8 mouse cellular contexts compared by ENCODE assay signal in the genomic region with DNA sequence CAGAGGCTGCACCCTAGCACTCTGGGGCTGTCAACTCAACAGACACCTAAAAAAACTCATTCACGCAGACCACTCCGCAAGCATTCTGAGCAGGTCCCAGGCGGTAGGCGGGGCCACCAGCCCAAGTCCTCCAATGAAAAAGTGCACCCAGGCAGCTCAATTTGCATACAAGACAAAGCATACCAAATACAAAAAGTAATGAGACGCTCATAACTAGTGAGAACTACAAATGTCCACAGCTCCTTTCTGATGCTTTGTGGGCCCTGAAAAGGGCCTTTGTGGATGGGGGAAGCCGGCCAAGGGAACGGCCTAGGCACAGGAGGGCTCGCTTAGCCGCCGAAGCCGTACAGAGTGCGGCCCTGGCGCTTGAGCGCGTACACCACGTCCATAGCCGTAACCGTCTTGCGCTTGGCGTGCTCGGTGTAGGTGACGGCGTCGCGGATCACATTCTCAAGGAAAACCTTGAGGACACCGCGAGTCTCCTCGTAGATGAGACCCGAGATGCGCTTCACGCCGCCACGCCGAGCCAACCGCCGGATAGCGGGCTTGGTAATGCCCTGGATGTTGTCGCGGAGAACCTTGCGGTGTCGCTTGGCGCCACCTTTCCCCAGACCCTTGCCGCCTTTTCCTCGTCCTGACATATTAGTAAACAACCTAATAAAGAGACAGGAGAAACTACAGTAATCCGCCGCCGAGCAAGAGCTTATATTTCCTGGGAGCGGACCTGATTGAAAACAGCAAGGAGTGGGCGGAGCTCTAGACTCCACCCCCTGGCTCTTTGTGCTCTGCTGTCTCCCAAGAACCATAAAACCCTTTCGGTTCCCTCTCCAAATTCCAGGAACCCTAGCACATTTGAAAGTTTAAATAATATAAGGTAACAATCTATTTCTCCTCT. TPM values are rescaled to one million over a fixed set of nuclear protein-coding genes. Genes with fewer than 3 reads are reported as not detected.
DNase-seq lines count a peak whose midpoint lies in the region; ATAC-seq and TF ChIP-seq lines count a peak whose summit lies in the region.

A gene (minus strand): TSS at position 677 of the 895 bp plus-strand sequence.

- peak; percentile 90 for DNase-seq in WW6 (ENCODE audit: low read depth, low spot score)
- DNase-seq in cerebellum, postnatal 4 days (ENCODE audit: low spot score in 2 of 2): peak; percentile 96 to 98
- DNase-seq in gastrocnemius, adult 18-20 months (ENCODE audit: low spot score): peak; percentile 98
- DNase-seq in hindbrain, postnatal 0 days (ENCODE audit: low spot score): peak; percentile 94
- peak; percentile 90 to 98 for DNase-seq in left cerebral cortex, adult 8-10 months (ENCODE audit: low spot score in 2 of 2)
- DNase-seq in right cerebral cortex, postnatal 10 days (ENCODE audit: low spot score in 2 of 2): peak; percentile 97 to 98
- peak; percentile 98 for DNase-seq in urinary bladder, postnatal 25 days (ENCODE audit: low spot score)

- peak within 1 kb of the TSS; percentile 82 for H3K4me3 ChIP-seq in hindbrain, postnatal 0 days (ENCODE audit: low read length)
- H3K4me3 ChIP-seq in megakaryocyte, embryonic 14.5 days (replicated peaks): peak within 1 kb of the TSS; percentile 93

- no peaks in the 10 kb centered on the region for H3K27me3 ChIP-seq in hindbrain, postnatal 0 days (ENCODE audit: insufficient read depth, low read length)
- H3K27me3 ChIP-seq in megakaryocyte, embryonic 14.5 days (replicated peaks): no peaks in the 10 kb centered on the region

- H3K9me3 ChIP-seq in hindbrain, postnatal 0 days (ENCODE audit: low read length): no peaks in the 10 kb centered on the region
- H3K9me3 ChIP-seq in megakaryocyte, embryonic 14.5 days: no peaks in the 10 kb centered on the region

- no peak for TF ChIP-seq CTCF in hindbrain, postnatal 0 days (IDR thresholded peaks at IDR 0.05; ENCODE audit: low read depth)

- peak within 1 kb of the TSS; percentile 84 for H3K4me2 ChIP-seq in hindbrain, postnatal 0 days (ENCODE audit: low read depth, low read length)

- ATAC-seq in hindbrain, postnatal 0 days: peak; percentile 73

- peaks cover 3% of the 10 kb centered on the region; the same call in 1 of the 2 replicates for H3K4me1 ChIP-seq in hindbrain, postnatal 0 days (ENCODE audit: insufficient read depth, low read length)
- H3K4me1 ChIP-seq in megakaryocyte, embryonic 14.5 days: peaks cover 41% of the 10 kb centered on the region

- H3K9ac ChIP-seq in hindbrain, postnatal 0 days (replicated peaks; ENCODE audit: low read length): peak within 1 kb of the TSS; percentile 83

- no peaks in the 10 kb centered on the region for H3K36me3 ChIP-seq in hindbrain, postnatal 0 days (ENCODE audit: insufficient read depth, low read length)
- no peaks in the 10 kb centered on the region for H3K36me3 ChIP-seq in megakaryocyte, embryonic 14.5 days (replicated peaks; ENCODE audit: low read length)

- peak within 1 kb of the TSS; percentile 99 for H3K27ac ChIP-seq in hindbrain, postnatal 0 days

- WGBS in hindbrain, postnatal 0 days: under 1% methylated on average over 50 of the region's 50 CpGs

RNA-seq across cellular contexts. Expression of the gene that starts here (rescaled TPM):
- total RNA-seq in gastrocnemius, adult 18-20 months (2021): 1 to 10 TPM; 3.7 to 4.9 TPM
- total RNA-seq in hindbrain, postnatal 0 days (2014; rRNA removed): 80.5 and 164 TPM in 2 replicates
- 0.39 and 0.47 TPM in 2 replicates for polyA plus RNA-seq in hindbrain, postnatal 0 days (2015; fragmentation: Nextera tagmentation; extraction: Ambion mirVana)
- total RNA-seq in left cerebral cortex, adult 8-10 months (2022): 10 to 100 TPM in 3 of 4 experiments, 1 to 10 TPM in 1; 9.0 to 13.2 (median 12.5) TPM
- polyA plus RNA-seq in megakaryocyte, embryonic 14.5 days (2012; ENCODE audit: insufficient read depth, low replicate concordance): 3.5 and 6.7 TPM in 2 replicates

Comparison
In these comparisons a context has a peak if more than half of its experiments do, and no peak if none do; other contexts are left out.
1. Peak in every context shown above with its lines: DNase-seq, ATAC-seq, H3K4me3 ChIP-seq and H3K27ac ChIP-seq.